Mouse (Mus musculus) hematopoietic stem cell, adult 5-6 weeks (primary cell): Measurements from ENCODE around the gene Actl11. TPM values are rescaled to one million over a fixed set of nuclear protein-coding genes. Genes with fewer than 3 reads are reported as not detected.

Experiments used
- ATAC-seq, 2 experiments: fragments of 125-278 bp in 1 of 2; replicated peaks in 1 of 2; 2 replicates each; pipeline ENCODE4 v1.8.0; 2016 to 2017; ENCODE audit warnings: inconsistent platforms in 2 of 2, mild to moderate bottlenecking in 2 of 2, moderate number of reproducible peaks in 2 of 2, low read depth in 1 of 2, moderate TSS enrichment in 1 of 2; ENCODE audit not compliant: low FRiP score in 2 of 2, poor library complexity in 2 of 2, severe bottlenecking in 2 of 2, insufficient read depth in 1 of 2, low TSS enrichment in 1 of 2
- total RNA-seq: library from RNA; stranded (forward); fragments of 172-1452, 232-1000 nt; gene quantifications from 2 replicates; pipeline ENCODE4 v1.2.3, GENCODE M21; 2017

Gene Actl11
- total RNA-seq, 1 experiment from 2014 or later: not detected

DNA sequence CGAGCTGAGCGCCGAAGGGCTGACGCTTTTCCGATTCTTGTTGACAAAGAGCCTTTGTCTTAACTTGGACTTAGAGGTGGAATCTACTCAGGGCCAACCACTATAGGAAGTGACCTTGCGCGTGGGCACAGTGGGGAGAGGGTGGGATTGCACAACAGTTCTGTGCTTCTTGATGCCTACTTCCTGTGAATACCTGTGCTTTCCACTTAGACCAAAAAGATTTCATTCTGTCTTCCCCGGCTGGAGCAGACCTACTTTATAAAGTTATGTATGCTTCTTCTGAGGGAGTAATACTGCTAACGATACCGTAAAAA is 21.6 kb downstream of the Actl11 start, which contains the start of gene Traip:
Traip (plus strand) TSS at position 215 of the 314 bp plus-strand sequence.
- no peak for ATAC-seq

- ATAC-seq: peak; percentile 82 to 93
These were observed 22.4 kb downstream of the Actl11 start for GRCm38 (mm10) chr9:107950460-107951355.

DNA sequence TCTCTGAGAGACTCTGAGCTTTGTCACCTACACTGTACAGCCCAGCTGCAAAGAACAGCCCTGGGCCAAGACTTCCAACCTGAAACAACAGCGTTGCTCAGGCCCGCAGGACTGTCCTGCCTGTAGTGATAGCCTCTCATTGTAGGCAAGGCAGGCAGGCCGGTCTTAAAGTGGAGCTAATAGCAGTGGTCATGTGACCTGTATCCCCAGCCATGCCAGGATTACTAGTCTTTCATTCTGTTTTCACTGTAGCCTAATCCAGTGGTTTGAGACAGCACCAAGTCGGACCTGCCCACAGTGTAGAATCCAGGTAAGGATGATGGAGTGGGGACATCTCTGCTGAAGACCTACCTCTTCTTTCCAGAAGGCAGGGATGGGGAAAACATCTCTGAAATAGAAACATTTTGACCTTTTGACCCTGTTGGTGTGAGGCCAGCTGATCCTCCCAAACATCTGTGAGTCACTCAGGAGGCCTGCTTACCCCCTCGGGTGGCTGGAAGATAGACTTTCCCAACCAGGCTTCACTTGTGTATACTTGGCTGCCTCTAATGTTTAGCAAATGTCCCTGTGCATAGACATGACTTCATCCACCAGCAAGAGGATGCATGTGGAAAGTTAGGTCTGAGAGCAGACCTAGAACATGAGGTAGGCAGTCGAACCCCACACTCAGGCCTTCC is 27.5 kb downstream of the Actl11 start:
- ATAC-seq: no peak

- no peak for ATAC-seq
These were observed 28.9 kb downstream of the Actl11 start for GRCm38 (mm10) chr9:107957141-107957540.

GRCm38 (mm10) chr9:107959896-107960295 is 31.6 kb downstream of the Actl11 start:
- ATAC-seq: no peak

DNA sequence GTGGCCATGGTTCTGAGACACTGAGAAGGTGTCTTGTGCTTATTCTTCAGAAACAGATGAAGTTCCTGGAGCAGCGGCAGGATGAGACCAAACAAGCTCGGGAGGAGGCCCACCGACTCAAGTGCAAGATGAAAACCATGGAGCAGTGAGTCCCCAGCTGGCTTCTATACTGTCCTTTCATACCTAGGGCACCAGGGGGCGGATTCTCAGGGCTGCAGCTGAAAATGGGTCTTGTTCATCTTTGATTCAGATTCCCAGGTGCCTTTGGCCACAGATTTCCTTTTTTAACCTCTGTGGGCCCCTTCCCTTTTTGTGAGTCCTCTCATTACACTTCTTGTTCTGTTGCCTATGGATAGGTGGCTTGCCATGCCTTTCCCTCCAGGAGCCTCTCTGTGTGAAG is 32.7 kb downstream of the Actl11 start:
- peak; percentile 58 to 75 for ATAC-seq

GRCm38 (mm10) chr9:107961351-107961762 is 33.1 kb downstream of the Actl11 start:
- ATAC-seq: no peak

DNA sequence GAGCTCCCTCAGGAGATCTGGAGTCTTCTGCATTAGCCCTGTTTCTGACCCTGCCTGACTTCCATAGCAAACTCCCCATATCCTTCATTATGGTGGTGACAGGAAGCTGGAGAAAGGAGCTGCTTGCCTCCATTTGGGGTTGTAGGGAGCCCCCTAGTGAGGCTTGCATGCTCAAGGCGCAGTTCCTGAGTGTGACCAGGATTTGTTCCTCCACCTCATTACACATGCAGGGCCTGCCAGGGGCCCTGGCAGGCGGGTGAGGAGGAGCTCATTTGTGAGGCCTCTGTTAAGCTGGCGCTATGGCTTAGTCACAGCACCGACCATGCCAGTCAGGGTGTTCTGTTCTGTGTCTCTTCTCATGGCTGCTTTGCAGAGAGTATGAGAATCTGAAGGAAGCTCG is 33.6 kb downstream of the Actl11 start:
- ATAC-seq: peak in 1 of 2 experiments; percentile 27; a peak in 2 of 4 replicates

- ATAC-seq: no peak
These were observed 34.6 kb downstream of the Actl11 start for GRCm38 (mm10) chr9:107962916-107963315.

DNA sequence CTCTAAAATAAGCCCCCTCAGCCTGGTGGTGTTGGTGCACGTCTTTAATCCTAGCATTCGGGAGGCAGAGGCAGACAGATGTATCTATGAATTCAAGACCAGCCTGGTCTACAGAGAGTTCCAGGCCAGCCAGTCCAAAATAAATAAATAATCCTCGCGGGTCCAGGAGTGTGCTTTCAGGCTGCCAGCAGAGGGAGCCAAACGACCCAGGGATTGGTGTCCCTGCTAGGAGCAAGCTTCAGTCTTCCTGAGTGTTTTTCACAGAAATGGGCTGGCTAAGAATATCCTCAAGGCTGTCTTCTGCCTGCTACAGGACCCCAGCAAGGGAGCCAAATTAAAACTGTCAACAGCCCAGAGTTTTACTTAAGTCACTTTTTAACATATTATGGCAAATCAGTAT is 35.4 kb downstream of the Actl11 start:
- peak; percentile 54 to 68 for ATAC-seq

- ATAC-seq: no peak
These were observed 36.4 kb downstream of the Actl11 start for GRCm38 (mm10) chr9:107964681-107965080.

DNA sequence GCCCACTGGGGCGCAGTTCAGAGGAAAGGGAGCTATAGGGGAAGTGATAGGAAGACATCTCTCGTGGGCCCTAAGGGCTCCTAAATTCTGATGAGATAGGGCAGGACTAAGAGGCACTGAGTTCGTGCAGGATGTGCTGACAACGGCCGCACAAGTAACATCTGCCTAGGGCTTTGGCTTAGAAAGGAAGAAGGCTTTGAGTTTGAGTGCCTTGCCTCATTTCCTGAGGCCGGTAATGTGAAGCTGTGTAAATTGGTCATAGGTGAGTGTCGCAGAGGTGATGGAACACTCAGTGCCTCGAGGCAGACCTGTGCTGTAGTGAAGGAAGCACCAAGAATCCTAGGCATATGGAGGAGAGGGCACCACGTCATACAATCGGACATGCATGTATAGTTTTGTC is 38.4 kb downstream of the Actl11 start:
- ATAC-seq: no peak

GRCm38 (mm10) chr9:107967437-107967836 is 39.2 kb downstream of the Actl11 start:
- no peak for ATAC-seq

DNA sequence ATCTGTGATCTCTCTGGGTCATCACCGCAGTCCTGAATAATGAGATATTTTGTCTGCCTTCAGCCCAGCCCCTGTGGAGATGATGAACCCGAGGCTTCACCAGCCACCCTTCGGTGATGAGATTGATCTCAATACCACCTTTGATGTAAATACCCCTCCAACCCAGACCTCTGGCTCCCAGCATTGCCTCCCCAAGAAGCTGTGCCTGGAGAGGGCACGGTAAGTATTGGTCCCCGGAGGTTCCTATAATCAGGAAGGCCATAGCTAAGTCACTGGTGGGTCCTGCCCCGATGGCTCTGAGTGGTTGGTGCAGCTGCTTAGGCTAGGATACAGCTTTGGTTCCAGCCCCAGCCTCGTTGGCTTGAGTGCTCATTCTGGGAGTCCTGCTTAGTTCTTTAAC is 40.3 kb downstream of the Actl11 start:
- no peak for ATAC-seq

- ATAC-seq: no peak
These were observed 42.0 kb downstream of the Actl11 start for GRCm38 (mm10) chr9:107970311-107970710.

DNA sequence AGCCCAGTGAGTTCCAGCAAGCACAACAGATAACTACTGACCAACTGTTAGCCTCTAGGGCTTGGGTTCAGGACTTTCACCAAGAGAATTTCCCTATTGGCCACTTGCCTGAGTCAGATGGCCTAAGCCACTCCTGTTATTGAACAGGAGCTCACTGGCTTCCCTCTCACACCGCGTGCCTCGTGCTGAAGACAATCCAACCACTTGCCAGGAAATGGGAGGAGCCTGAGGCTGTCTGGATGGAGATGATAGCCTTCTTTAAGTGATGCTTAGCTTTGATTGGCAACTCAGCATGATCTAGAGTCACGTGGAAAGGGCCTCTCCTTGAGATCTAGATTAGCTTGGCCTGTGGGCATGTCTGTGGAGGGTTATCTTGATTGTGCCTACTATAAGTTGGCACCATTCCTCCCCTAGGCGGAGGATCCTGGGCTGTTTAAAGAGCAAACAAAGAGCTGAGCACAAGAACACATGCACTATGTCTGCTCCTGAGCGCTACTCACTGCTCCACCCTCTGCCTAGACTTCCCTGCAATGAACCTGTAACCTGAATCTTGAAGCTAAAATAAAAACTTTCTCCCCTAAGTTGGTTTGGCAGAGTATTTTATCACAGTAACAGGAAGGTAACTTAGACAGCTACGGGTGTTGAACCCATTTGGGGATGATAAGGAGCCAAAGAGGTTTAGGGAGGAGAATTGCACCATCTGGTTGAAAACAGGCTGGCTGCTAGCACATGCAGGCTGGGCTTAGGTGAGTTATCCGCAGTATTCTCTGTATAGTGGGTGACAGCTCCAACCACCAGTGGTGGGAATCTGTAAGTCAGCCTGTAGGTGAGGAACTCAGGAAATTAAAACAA is 43.6 kb downstream of the Actl11 start:
- ATAC-seq: peak; percentile 58 to 61

- peak in 1 of 2 experiments; percentile 4; a peak in 1 of 4 replicates for ATAC-seq
These were observed 46.4 kb downstream of the Actl11 start for GRCm38 (mm10) chr9:107974491-107975171.
